Mouse (Mus musculus) T-helper 1 cell (primary cell): ENCODE measurements around the gene Cd3eap.

Experiments
- in situ Hi-C: fragments of 300-600 bp; cut with MboI, MseI; formaldehyde crosslinking; loops from one replicate; pipeline ENCODE4 v1.15.1; 2025; ENCODE audit warnings: high pct_unique_total_duplicates

Cd3eap gene

GRCm38 (mm10) chr7:19361720-19362119, 2.4 kb upstream of the Cd3eap start:
- in situ Hi-C loops = no loop called here

- in situ Hi-C loops = no loop called here
Observed at GRCm38 (mm10) chr7:19360944-19361343, 1.7 kb upstream of the Cd3eap start.

GRCm38 (mm10) chr7:19359892-19360641, 784 bp upstream of the Cd3eap start:
- in situ Hi-C loops = no loop called here

- in situ Hi-C loops = no loop called here
Observed at GRCm38 (mm10) chr7:19358634-19359033, 649 bp downstream of the Cd3eap start.

- in situ Hi-C loops = no loop called here
Observed at GRCm38 (mm10) chr7:19357381-19358375, 1.6 kb downstream of the Cd3eap start.

GRCm38 (mm10) chr7:19356311-19356710, 3.0 kb downstream of the Cd3eap start:
- in situ Hi-C loops = no loop called here

GRCm38 (mm10) chr7:19354991-19355390, 4.3 kb downstream of the Cd3eap start:
- in situ Hi-C loops = no loop called here

- in situ Hi-C loops = no loop called here
Observed at GRCm38 (mm10) chr7:19350221-19350620, 9.1 kb downstream of the Cd3eap start.

- in situ Hi-C loops = no loop called here
Observed at GRCm38 (mm10) chr7:19349188-19349915, 9.9 kb downstream of the Cd3eap start.

- in situ Hi-C loops = loop anchor here (5.0 kb wide), 1 partner anchor 38 kb away; no protein-coding TSS in a partner anchor
Observed at GRCm38 (mm10) chr7:19344938-19345471, 14.3 kb downstream of the Cd3eap start.

- in situ Hi-C loops = loop anchor here (5.0 kb wide), 1 partner anchor 37 kb away; no protein-coding TSS in a partner anchor
Observed at GRCm38 (mm10) chr7:19344237-19344847, 14.9 kb downstream of the Cd3eap start, which contains the start of gene Ercc1. Gene Ercc1, plus strand, starts transcription at chr7:19344778.

GRCm38 (mm10) chr7:19343210-19343808, 16.0 kb downstream of the Cd3eap start:
- in situ Hi-C loops = loop anchor here (5.0 kb wide), 1 partner anchor 36 kb away; no protein-coding TSS in a partner anchor

GRCm38 (mm10) chr7:19342481-19343027, 16.7 kb downstream of the Cd3eap start:
- in situ Hi-C loops = loop anchor here (5.0 kb wide), 1 partner anchor 35 kb away; no protein-coding TSS in a partner anchor

GRCm38 (mm10) chr7:19341761-19342409, 17.4 kb downstream of the Cd3eap start:
- in situ Hi-C loops = loop anchor here (5.0 kb wide), 1 partner anchor 35 kb away; no protein-coding TSS in a partner anchor

- in situ Hi-C loops = loop anchor here (5.0 kb wide), 1 partner anchor 34 kb away; no protein-coding TSS in a partner anchor
Observed at GRCm38 (mm10) chr7:19341250-19341649, 18.0 kb downstream of the Cd3eap start.

- in situ Hi-C loops = no loop called here
Observed at GRCm38 (mm10) chr7:19338596-19338995, 20.7 kb downstream of the Cd3eap start.

- in situ Hi-C loops = no loop called here
Observed at GRCm38 (mm10) chr7:19338060-19338459, 21.2 kb downstream of the Cd3eap start.

GRCm38 (mm10) chr7:19337122-19337521, 22.2 kb downstream of the Cd3eap start:
- in situ Hi-C loops = no loop called here

- in situ Hi-C loops = no loop called here
Observed at GRCm38 (mm10) chr7:19335583-19335982, 23.7 kb downstream of the Cd3eap start.
